Mouse (Mus musculus) thymus, adult 2 months (tissue): ENCODE data around the gene Sept4.

Source experiments
- CTCF ChIP-seq: fragments of 200-500 bp; IDR thresholded peaks from 2 replicates; pipeline ENCODE4 v1.5.1; 2012; ENCODE audit warnings: mild to moderate bottlenecking, control low read depth, low read length, moderate library complexity, borderline replicate concordance; ENCODE audit not compliant: control insufficient read depth, poor library complexity, insufficient read depth; ENCODE audit errors: extremely low read depth
- POLR2A ChIP-seq: fragments of 200-500 bp; IDR thresholded peaks from 2 replicates; pipeline ENCODE4 v1.6.1; 2012; ENCODE audit warnings: mild to moderate bottlenecking, low read length, control low read depth, moderate library complexity; ENCODE audit not compliant: control insufficient read depth, poor library complexity, insufficient read depth; ENCODE audit errors: extremely low read depth

- TF ChIP-seq CTCF: no peak
- no peak for TF ChIP-seq POLR2A
Measured at GRCm38 (mm10) chr11:87580543-87581085, 11.9 kb downstream of the Sept4 start.
